Mouse (Mus musculus) MEL-GATA-1-ER (cell line): ENCODE results near the gene Ccdc155.
"Not testable (repeated sequence)": the region's sequence is repeated elsewhere in the genome, so short reads cannot be mapped to it uniquely, and the experiment has no call there.

Experiments used
- DNase-seq: peaks from one replicate; pipeline ENCODE4 v3.0.0-alpha.2; 2012; ENCODE audit warnings: low read depth; ENCODE audit errors: extremely low read depth

The Ccdc155 gene

GRCm38 (mm10) chr7:45191803-45192363 lies 12.8 kb downstream of the Ccdc155 start:
- no peak for DNase-seq

GRCm38 (mm10) chr7:45191161-45191560 lies 13.5 kb downstream of the Ccdc155 start:
- DNase-seq: no peak

DNA sequence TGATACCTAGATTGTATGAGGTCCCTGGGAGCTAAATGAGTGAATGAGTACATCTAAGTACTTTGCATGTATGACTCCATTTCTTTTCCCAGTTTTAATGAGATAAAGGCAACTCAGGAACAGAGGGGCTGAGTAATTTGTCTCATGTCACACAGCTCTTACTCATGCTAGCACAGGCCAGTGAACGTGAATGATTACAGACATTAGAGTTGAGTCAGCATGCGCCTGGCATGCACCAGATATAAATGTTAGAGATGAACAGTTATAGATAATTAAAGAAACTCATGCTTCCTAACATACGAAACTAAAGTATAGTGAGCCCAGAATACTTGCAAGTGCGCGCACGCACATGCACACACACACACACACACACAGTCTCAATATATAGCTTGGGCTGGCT lies 14.5 kb downstream of the Ccdc155 start:
- DNase-seq: no peak

- no peak for DNase-seq
Observed at GRCm38 (mm10) chr7:45189600-45189999, 15.1 kb downstream of the Ccdc155 start.

GRCm38 (mm10) chr7:45185921-45186320 lies 18.8 kb downstream of the Ccdc155 start:
- DNase-seq: no peak

GRCm38 (mm10) chr7:45183672-45184071 lies 21.0 kb downstream of the Ccdc155 start:
- no peak for DNase-seq

DNA sequence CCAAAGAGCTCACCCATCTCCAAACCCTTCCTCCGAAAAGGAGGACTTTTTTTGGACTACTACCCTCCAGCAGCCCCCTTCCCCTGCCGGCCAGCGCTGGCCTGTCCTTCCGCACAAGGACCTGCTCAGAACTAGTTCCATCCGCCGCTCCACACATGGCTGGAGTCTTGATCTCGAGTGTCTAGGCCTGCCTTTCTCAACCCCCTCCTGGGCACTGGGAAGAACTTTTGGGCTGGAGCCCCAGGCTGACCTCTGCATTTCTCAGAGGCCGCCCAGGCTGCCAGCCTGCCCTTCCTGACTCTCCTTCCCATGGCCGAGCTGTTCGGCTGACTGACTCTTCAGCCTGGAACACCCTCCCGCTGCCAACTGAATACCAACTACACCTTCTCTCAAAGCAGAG lies 22.1 kb downstream of the Ccdc155 start:
- DNase-seq: no peak

- DNase-seq: peak; percentile 88
Observed at GRCm38 (mm10) chr7:45182199-45182601, 22.5 kb downstream of the Ccdc155 start.

DNA sequence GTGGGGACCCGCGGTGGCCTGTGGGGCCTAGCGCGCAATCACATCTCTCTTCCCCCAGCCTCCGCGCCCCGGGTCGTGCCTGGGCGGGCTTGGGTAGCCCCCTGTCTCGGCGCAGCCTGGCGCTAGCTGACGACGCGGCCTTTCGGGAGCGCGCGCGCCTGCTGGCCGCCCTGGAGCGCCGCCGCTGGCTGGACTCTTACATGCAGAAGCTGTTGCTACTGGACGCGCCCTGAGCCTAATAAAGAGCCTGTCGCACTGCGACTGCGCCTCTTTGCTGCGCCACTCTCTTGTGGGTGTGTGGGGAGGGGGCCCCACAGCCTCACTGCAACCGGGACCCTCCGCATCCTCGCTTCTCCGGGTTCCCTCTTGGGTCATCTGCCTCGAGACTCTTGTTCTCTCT lies 23.2 kb downstream of the Ccdc155 start:
- no peak for DNase-seq

- no peak for DNase-seq
Observed at GRCm38 (mm10) chr7:45180896-45181477, 23.7 kb downstream of the Ccdc155 start, which contains the start of gene Pth2. Gene Pth2, plus strand, starts transcription at chr7:45180995.

GRCm38 (mm10) chr7:45179469-45179868 lies 25.2 kb downstream of the Ccdc155 start, which contains the start of gene Gfy:
Gene Gfy, minus strand, starts transcription at chr7:45179569.
- no peak for DNase-seq

GRCm38 (mm10) chr7:45178550-45178949 lies 26.1 kb downstream of the Ccdc155 start:
- no peak for DNase-seq

DNA sequence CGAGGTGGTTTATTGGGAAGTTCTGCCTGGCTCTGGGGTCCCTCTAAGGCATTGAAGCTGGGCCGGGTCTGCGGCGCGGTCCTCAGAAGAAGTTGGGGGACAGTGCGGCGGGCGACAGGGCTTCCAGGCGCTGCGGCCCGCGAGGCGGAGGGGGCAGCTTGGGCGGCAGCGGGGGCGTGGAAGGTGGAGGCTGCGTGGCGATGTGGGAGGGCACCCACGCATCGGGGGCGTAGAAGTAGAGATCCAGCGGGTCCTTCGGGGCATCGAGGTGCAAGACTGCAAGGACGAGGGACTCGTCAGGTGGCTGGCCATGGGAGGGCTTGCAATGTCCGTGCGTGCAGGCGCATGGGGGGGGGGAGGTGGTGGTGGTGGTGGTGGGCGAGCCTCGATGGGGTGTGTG lies 28.3 kb downstream of the Ccdc155 start:
- DNase-seq: no peak

DNA sequence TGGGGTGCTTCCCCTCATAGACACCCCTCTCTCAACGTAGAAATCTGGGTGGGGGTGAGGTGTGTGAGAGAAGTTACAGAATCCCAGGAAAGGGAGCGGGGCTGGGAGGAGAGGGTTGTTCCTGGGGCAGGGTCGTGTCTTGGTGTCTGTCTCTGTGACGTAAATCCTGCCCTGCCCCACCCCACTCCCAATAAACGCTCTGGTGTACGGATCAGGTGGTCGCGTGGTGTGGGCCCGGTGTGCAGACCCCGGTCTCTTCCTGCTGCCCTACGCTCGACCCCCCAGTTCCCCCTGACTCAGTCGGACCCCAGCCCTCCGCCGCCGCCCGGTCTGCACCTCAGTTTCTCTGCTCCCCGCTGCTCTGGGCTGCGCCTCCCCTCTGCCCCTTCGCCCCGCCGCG lies 28.8 kb downstream of the Ccdc155 start:
- DNase-seq: no peak

- DNase-seq: no peak
Observed at GRCm38 (mm10) chr7:45175398-45175797, 29.3 kb downstream of the Ccdc155 start.

GRCm38 (mm10) chr7:45174567-45175280 lies 30.0 kb downstream of the Ccdc155 start:
- DNase-seq: no peak

GRCm38 (mm10) chr7:45173772-45174171 lies 30.9 kb downstream of the Ccdc155 start:
- not testable (repeated sequence) for DNase-seq

DNA sequence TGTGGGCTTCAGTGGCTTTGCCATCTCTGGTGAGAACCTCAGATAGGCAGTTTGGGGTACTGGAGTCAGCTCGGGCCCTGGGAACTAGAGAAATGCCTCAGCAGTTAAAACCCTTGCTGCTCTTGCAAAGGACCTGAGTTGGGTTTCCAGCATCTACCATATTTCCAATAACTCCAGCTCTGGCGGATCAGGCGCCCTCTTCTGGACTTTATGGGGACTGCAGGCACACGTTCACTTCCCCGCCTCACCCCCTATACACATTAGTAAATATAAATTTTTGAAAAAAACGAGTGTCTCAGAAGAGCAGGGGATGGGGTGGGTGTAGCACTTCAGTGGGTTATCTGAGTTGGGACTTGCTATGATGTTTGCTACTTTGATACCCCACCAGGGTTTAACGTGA lies 31.7 kb downstream of the Ccdc155 start:
- DNase-seq: no peak

- no peak for DNase-seq
Observed at GRCm38 (mm10) chr7:45169495-45169894, 35.2 kb downstream of the Ccdc155 start.

DNA sequence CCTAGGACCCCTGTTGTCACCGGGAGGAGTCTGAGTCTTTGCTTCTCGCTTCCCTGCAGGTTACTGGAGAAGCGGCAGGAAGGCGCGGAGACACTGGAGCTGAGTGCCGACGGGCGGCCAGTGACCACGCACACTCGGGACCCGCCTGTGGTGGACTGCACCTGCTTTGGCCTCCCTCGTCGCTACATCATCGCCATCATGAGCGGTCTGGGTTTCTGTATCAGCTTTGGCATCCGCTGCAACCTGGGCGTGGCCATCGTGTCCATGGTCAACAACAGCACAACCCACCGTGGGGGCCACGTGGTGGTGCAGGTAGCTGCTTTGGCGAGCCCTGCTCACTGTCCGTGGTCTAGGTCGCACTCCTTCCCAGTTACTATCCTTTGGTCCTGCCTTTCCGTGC lies 36.0 kb downstream of the Ccdc155 start:
- no peak for DNase-seq

DNA sequence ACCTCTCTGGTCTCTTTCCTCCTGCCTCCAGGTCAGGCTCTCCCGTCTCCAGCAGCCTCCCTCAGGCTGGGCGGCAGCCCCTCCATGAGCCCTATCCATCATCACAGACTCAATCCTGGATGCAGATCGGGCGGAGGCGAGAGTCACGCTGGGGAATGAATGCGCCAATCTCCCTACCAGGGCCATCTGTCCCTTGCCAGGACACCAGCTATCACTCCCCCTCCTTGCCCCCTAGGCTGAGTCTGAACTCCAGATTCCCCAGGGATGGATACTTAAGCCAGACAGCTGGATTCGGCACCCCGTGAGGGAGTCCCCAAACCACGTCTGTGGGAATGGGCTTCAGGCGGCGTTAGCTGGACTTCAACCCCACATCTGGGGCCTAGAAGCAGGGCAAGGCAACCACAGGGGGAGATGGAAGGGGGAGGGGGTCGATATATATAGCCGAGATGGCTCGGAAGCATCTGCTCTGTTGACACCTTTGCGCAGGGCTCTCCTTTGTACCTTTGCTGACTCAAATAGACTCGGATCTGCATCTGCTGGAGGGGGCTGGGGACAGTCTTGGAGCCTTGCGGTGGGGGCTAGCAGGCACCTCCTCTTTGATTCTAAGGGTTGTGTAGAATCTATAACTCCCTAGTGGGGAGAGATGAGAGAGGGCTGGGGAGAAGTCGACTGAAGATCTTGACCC lies 36.8 kb downstream of the Ccdc155 start:
- no peak for DNase-seq

GRCm38 (mm10) chr7:45166950-45167401 lies 37.7 kb downstream of the Ccdc155 start:
- no peak for DNase-seq
